Mouse (Mus musculus): ENCODE measurements around the gene Six2. TPM values are rescaled to one million over a fixed set of nuclear protein-coding genes. Genes with fewer than 3 reads are reported as not detected.
A peak's percentile ranks its signal among the peaks of the same experiment; 100 is the strongest.

Gene Six2
- polyA plus RNA-seq, 1 experiment from 2014 or later = 0.08 TPM

DNA sequence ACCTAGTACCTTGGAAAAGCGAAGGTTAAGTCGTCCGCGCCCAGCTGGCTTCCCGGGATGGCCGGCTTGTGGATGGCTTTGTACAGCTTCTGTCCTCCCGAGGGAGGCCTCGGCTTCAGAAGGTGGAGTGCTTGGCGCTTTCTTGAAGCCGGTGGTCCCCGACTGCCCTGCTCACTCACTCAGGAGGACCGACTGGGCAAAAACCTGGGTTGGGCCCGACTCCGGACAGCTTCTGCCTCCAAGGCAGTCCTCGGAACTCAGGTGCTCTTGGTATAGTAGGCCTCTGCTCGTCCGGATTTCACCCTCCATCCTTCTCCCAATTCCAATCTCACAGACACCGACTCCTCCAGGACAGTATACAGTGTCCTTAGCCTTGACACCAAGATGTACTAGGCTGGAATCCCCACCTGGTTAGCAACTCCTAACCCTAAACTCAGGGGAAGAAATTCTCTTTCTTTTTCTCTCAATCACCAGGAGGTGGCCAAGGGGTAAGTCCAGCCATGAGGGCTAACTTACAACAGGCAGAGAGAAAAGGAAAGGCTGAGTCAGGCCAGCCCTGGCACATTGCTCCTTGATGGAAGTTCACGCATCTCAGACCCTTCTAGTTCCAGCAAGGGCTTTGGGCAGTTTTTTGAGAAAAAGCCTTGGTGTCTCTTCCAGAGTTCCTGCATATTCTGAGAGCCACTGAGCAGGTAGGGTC, 7.1 kb downstream of the Six2 start:
- no peaks in the 10 kb centered on the region for H3K36me3 ChIP-seq
- H3K27ac ChIP-seq (replicated peaks) = no peak overlapping the region
- no peak overlapping the region for H3K4me3 ChIP-seq
- peaks cover 77% of the 10 kb centered on the region for H3K27me3 ChIP-seq
- peaks cover 8% of the 10 kb centered on the region; the same call in 1 of the 2 replicates for H3K4me1 ChIP-seq
- H3K9me3 ChIP-seq = no peaks in the 10 kb centered on the region
- ATAC-seq (replicated peaks) = no peak
- no peak overlapping the region for H3K4me2 ChIP-seq (replicated peaks)
- 3% methylated on average over 19 of the region's 19 CpGs for WGBS
- H3K9ac ChIP-seq (replicated peaks) = no peak overlapping the region

DNA sequence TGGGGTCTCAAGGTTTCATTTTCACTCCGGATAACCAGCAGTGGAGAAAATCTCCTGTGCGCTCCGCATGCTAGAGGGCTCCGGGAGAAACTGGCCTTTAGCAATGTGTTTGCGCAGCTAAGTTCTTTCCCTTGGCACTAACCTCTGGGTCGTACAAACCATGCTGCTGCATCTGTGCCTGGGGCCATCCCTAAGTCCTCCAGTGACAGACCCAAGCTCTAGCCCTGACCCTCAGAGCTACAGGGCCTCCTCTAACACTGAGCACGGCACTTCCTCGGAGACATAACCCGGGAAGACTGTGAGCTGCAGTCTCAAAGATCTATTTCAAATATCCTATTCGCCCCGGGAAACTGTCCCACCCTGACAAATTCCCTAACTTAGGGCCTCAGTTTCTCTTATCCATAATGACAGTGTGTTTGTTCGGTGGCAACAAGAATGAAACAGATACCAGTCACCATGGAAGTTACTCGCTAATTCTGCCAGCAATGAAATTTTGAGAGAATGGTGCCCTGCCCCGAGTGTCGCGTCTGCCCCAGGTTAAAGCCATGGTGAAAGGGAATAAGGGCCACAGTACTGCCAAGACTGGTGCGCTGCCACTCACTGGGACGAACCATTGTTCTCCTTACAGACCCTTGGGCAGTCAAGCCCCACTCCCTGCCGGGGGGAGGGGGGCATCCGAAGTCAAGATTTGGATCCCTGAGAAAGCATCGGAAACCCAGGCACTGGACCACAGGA, 7.8 kb downstream of the Six2 start:
- Histone ChIP-seq H3K27ac (replicated peaks) (no peak overlapping the region), H3K27me3 (peaks cover 70% of the 10 kb centered on the region), H3K9ac (replicated peaks) (no peak overlapping the region), H3K4me1 (peaks cover 8% of the 10 kb centered on the region; the same call in 1 of the 2 replicates), H3K4me2 (replicated peaks) (0 out of 2 replicates have a peak overlapping the region, but pooled peaks have one; percentile 12), H3K4me3 (no peak overlapping the region), H3K36me3 (no peaks in the 10 kb centered on the region), H3K9me3 (no peaks in the 10 kb centered on the region)
- no peak for ATAC-seq (replicated peaks)
- WGBS = 1% methylated on average over 21 of the region's 21 CpGs

- ATAC-seq (replicated peaks) = no peak
- H3K36me3 ChIP-seq = no peaks in the 10 kb centered on the region
- H3K9me3 ChIP-seq = no peaks in the 10 kb centered on the region
- H3K27me3 ChIP-seq = peaks cover 67% of the 10 kb centered on the region
- H3K4me1 ChIP-seq = peaks cover 5% of the 10 kb centered on the region; the same call in 1 of the 2 replicates
- 0 out of 2 replicates have a peak overlapping the region, but pooled peaks have one; percentile 12 for H3K4me2 ChIP-seq (replicated peaks)
- no peak overlapping the region for H3K27ac ChIP-seq (replicated peaks)
- H3K4me3 ChIP-seq = no peak overlapping the region
- H3K9ac ChIP-seq (replicated peaks) = no peak overlapping the region
- WGBS = 1% methylated on average over 15 of the region's 15 CpGs
These were observed 8.4 kb downstream of the Six2 start for GRCm38 (mm10) chr17:85679651-85680050.

DNA sequence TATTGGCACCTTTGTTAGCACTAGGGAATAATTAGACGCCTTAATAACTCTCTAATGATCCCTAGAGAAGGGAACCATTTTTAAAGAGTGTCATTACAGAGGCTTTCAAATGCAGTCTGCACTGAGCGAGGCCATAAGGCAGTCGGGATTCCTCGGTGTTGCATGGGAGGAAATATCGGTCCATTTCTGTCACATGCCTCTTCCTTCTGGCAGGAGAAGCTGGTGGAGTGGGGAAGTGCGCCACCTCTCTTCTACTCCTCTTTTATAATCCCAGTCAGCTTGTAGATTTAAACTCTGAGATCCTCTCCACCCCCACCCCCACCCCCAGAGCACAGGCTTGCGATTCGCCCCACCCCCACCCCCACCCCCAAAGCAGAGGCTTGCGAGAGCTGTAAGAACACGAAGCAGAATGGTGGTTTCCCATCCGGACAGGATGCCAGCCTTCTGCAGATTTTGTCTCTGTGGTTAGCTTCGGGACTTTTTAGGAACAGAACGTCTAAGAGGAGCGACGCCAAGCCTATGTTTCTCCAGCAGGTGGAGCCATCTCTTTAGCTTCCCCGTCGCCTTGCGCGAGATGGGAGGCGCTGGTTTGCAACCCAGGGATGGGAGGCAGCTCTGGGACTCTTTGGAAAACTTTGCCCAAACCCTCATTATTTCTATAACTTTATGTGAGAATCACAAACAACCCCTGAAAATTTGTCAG, 23.3 kb downstream of the Six2 start:
- peaks cover 18% of the 10 kb centered on the region; the same call in 1 of the 2 replicates for H3K27me3 ChIP-seq
- no peak overlapping the region for H3K27ac ChIP-seq (replicated peaks)
- ATAC-seq (replicated peaks) = peak; percentile 85
- no peak overlapping the region for H3K9ac ChIP-seq (replicated peaks)
- H3K4me1 ChIP-seq = peaks cover 13% of the 10 kb centered on the region
- under 1% methylated on average over 20 of the region's 20 CpGs for WGBS
- no peaks in the 10 kb centered on the region for H3K9me3 ChIP-seq
- H3K4me2 ChIP-seq (replicated peaks) = peak overlapping the region; percentile 47
- peak overlapping the region; percentile 28 for H3K4me3 ChIP-seq
- no peaks in the 10 kb centered on the region for H3K36me3 ChIP-seq

GRCm38 (mm10) chr17:85664202-85664601, 23.9 kb downstream of the Six2 start:
- Histone ChIP-seq H3K27ac (replicated peaks) (no peak overlapping the region), H3K27me3 (peaks cover 18% of the 10 kb centered on the region; the same call in 1 of the 2 replicates), H3K9me3 (no peaks in the 10 kb centered on the region), H3K4me2 (replicated peaks) (peak overlapping the region; percentile 47), H3K4me3 (peak overlapping the region; percentile 28; the same call in 1 of the 2 replicates), H3K9ac (replicated peaks) (no peak overlapping the region), H3K36me3 (no peaks in the 10 kb centered on the region), H3K4me1 (peaks cover 13% of the 10 kb centered on the region)
- WGBS = 21% methylated on average over 2 of the region's 2 CpGs
- peak; percentile 32; the same call in 1 of the 2 replicates for ATAC-seq (replicated peaks)

DNA sequence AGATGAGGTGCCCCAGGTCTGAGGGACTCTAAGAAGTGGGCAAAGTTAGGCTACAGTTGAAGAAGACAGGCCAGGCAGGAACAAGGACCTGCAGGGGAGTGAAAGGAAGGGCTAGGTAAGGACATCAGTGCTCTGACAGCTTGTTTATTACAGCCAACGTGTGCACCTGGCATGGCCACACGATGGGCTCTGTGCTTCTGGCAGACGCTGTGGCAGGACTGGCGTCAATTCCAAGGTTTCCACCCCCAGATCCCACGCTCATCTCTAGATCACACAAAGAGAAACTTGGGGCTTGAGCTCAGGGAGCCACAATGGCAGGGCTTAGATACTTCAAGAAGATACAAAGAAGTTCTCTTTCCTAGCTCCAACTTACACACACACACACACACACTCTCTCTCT, 26.6 kb downstream of the Six2 start:
- no peak overlapping the region for H3K27ac ChIP-seq (replicated peaks)
- H3K36me3 ChIP-seq = no peaks in the 10 kb centered on the region
- no peak overlapping the region for H3K9ac ChIP-seq (replicated peaks)
- ATAC-seq (replicated peaks) = no peak
- 61% methylated on average over 5 of the region's 5 CpGs for WGBS
- no peak overlapping the region for H3K4me3 ChIP-seq
- peaks cover 13% of the 10 kb centered on the region for H3K4me1 ChIP-seq
- H3K27me3 ChIP-seq = peaks cover 17% of the 10 kb centered on the region; the same call in 1 of the 2 replicates
- H3K9me3 ChIP-seq = no peaks in the 10 kb centered on the region
- no peak overlapping the region for H3K4me2 ChIP-seq (replicated peaks)

- ATAC-seq (replicated peaks) = no peak
- 94% methylated on average over 1 of the region's 1 CpGs for WGBS
- peaks cover 14% of the 10 kb centered on the region; the same call in 1 of the 2 replicates for H3K27me3 ChIP-seq
- H3K4me3 ChIP-seq = no peak overlapping the region
- H3K9me3 ChIP-seq = no peaks in the 10 kb centered on the region
- no peak overlapping the region for H3K9ac ChIP-seq (replicated peaks)
- peaks cover 9% of the 10 kb centered on the region for H3K4me1 ChIP-seq
- no peak overlapping the region for H3K27ac ChIP-seq (replicated peaks)
- no peaks in the 10 kb centered on the region for H3K36me3 ChIP-seq
- H3K4me2 ChIP-seq (replicated peaks) = no peak overlapping the region
These were observed 28.1 kb downstream of the Six2 start for GRCm38 (mm10) chr17:85660016-85660415.

- no peaks in the 10 kb centered on the region for H3K36me3 ChIP-seq
- peak; percentile 85 for ATAC-seq (replicated peaks)
- peak overlapping the region; percentile 44 for H3K9ac ChIP-seq (replicated peaks)
- peaks cover 17% of the 10 kb centered on the region for H3K4me1 ChIP-seq
- peak overlapping the region; percentile 75 for H3K4me2 ChIP-seq (replicated peaks)
- H3K4me3 ChIP-seq = peak overlapping the region; percentile 40
- 0 out of 2 replicates have a peak overlapping the region, but pooled peaks have one; percentile 3 for H3K27ac ChIP-seq (replicated peaks)
- WGBS = 2% methylated on average over 36 of the region's 36 CpGs
- peaks cover 43% of the 10 kb centered on the region for H3K27me3 ChIP-seq
- H3K9me3 ChIP-seq = no peaks in the 10 kb centered on the region
These were observed 42.1 kb downstream of the Six2 start for GRCm38 (mm10) chr17:85645718-85646665.

DNA sequence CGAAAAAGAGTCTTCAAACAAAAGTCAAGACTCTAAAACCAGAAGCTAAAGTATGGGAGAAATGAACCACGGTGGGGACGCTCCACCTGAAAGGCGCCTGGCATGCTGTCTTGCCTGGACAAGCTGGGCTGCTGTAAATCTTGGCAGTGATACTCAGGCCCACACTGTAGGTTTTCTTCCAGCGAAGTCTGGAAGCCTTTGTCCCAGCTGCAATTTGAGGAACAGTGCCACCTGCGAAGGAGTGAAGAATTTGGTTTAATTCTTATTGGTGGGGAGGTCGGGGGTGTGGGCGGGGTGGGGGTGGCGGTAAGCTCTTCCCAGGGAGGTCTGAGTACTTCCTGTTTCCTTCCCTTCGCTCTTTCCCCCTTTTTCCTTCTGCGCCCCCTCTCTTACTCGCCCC, 42.8 kb downstream of the Six2 start:
- Histone ChIP-seq H3K4me3 (peak overlapping the region; percentile 40), H3K36me3 (no peaks in the 10 kb centered on the region), H3K4me2 (replicated peaks) (peak overlapping the region; percentile 75), H3K27me3 (peaks cover 43% of the 10 kb centered on the region), H3K9me3 (no peaks in the 10 kb centered on the region), H3K4me1 (peaks cover 17% of the 10 kb centered on the region), H3K27ac (replicated peaks) (peak overlapping the region; percentile 3; the same call in 1 of the 2 replicates), H3K9ac (replicated peaks) (peak overlapping the region; percentile 44)
- peak; percentile 44 for ATAC-seq (replicated peaks)
- 4% methylated on average over 10 of the region's 12 CpGs for WGBS

GRCm38 (mm10) chr17:85637876-85638275, 50.2 kb downstream of the Six2 start:
- Histone ChIP-seq H3K27me3 (peaks cover 12% of the 10 kb centered on the region; the same call in 1 of the 2 replicates), H3K9ac (replicated peaks) (no peak overlapping the region), H3K36me3 (no peaks in the 10 kb centered on the region), H3K9me3 (no peaks in the 10 kb centered on the region), H3K4me3 (no peak overlapping the region), H3K4me2 (replicated peaks) (no peak overlapping the region), H3K27ac (replicated peaks) (no peak overlapping the region), H3K4me1 (no peaks in the 10 kb centered on the region)
- no peak for ATAC-seq (replicated peaks)
- WGBS = 63% methylated on average over 6 of the region's 6 CpGs
